Mouse (Mus musculus): ENCODE data around the gene Slc22a1. TPM values are rescaled to one million over a fixed set of nuclear protein-coding genes. Genes with fewer than 3 reads are reported as not detected.

Slc22a1 gene
- 28.7 and 42.4 TPM in 2 replicates for polyA plus RNA-seq (2014; fragmentation: Nextera tagmentation; extraction: Ambion mirVana)

DNA sequence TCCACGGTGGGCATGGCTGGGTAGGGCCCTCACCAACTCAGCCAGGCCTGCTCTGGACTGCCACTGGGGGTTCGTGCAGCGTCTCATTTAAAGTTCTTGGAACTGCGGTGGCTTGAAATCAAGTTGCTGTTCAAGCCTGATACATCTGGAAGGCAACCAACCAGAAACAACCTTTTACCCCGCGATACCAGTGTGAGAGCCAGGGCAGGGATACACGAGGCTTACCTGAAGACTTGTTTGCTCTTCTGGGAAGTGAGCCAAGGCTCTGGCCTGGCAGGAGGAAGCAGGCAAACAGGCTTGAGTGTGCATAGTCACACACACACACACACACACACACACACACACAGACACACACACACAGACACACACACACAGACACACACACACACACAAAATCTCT lies at the start of gene Slc22a1:
Slc22a1 (minus strand) TSS at position 184 of the 400 bp plus-strand sequence.
- Histone ChIP-seq H3K4me2 (ENCODE audit: low read length) (no peak within 1 kb of the TSS), H3K36me3 (ENCODE audit: control insufficient read depth, insufficient read depth, low read length) (peaks cover 6% of the 10 kb centered on the region), H3K4me1 (ENCODE audit: control insufficient read depth in 2 of 2, insufficient read depth in 2 of 2, low read length in 2 of 2) (no peaks in the 10 kb centered on the region), H3K9ac (ENCODE audit: low read length) (no peak within 1 kb of the TSS), H3K4me3 (ENCODE audit: control insufficient read depth in 1 of 2, insufficient read depth in 1 of 2, low read depth in 1 of 2, low read length in 2 of 2) (no peak within 1 kb of the TSS), H3K27ac (replicated peaks in 1 of 2; ENCODE audit: control insufficient read depth in 1 of 2, insufficient read depth in 1 of 2, low read depth in 2 of 2, low read length in 2 of 2) (no peak within 1 kb of the TSS), H3K9me3 (ENCODE audit: control insufficient read depth, low read length) (no peaks in the 10 kb centered on the region), H3K27me3 (ENCODE audit: control insufficient read depth, insufficient read depth, low read length) (no peaks in the 10 kb centered on the region)
- no peak for ATAC-seq (ENCODE audit: insufficient number of reproducible peaks, insufficient read depth, low FRiP score, low read depth)
- 78% methylated on average over 7 of the region's 7 CpGs for WGBS

DNA sequence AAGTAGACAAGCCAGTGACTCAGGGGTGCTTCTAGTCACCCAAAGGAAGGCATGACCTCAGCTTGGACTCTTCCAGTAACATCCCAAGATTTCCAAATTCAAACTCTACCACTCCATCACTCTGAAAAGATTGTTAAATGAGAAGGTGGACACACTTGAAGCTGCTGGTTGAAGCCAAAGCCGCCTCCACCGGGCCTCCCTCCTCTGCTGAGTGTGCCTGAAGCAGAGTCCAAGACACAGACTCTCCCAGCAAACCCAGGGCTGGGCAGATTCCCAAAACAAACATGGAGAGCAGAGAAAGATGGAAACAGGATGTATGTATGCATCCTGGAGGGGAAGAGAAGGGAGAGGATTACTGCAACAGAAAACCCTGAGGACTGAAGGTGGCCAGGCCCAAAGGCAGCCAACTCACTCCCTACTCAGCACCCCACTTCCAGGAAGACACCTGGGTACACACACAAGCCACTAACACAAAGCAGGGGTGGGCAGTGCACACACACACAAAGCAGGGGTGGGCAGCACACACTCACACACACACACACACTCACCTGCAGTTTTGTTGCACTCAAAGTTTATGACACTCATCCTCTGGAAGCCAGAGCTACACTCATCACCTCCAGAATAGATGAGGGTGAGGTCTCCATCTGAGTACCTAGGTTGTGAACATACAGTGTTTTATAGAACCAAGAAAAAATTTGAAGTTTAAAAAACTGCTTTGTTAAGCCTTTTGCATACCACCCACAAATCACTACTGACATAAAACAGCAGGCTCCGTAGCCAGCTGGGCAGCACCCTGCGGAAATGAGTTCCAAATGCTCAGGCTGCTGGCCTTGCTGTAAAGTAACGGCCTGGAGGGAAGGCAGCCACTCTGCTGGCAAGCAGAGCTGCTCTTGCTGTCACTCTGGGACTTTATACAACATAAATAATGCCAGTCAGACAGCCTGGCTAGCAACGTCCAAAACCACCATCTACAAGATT lies 49.4 kb upstream of the Slc22a1 start:
- H3K4me2 ChIP-seq (ENCODE audit: low read length): peak overlapping the region; percentile 34; the same call in 1 of the 2 replicates

DNA sequence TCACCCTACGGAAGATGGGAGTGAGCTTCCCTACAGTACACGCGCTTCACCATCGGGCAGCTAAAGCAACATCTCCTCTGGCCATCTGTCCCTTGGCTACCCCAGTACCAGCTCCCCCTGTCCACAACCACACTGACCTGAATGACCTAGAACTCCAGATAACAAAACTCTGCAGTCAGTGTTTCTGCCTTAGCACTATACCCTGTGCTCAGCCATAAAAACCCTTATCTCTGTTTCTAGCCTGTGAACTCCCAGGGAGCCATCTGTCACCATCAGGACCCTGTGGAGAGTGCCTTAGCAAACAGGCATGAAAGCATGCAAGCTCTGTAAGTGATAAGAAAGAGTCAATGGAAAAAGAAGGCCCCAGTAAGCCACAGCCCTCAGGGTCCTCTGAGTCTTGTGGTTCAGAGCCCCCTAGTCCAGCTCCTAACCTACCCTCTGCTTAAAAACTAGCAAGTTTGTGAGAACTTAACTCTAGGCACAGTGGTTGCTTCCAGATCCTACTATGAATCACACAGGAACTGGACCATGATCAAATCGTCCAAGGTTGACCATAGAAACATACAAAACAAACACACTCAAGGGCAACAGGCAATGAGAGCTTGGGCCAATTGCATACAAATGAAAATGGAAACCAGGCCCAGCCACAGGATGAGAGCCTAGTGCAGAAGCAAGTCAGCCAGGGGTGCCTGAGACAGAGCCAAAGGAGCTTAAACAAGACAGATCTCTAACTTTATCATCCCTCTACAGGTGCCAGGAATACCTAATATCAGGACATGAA lies 48.5 kb upstream of the Slc22a1 start:
- no peaks in the 10 kb centered on the region for H3K27me3 ChIP-seq (ENCODE audit: control insufficient read depth, insufficient read depth, low read length)
- no peaks in the 10 kb centered on the region for H3K9me3 ChIP-seq (ENCODE audit: control insufficient read depth, low read length)
- peak overlapping the region; percentile 91 to 94 for H3K27ac ChIP-seq (replicated peaks in 1 of 2; ENCODE audit: control insufficient read depth in 1 of 2, insufficient read depth in 1 of 2, low read depth in 2 of 2, low read length in 2 of 2)
- H3K9ac ChIP-seq (ENCODE audit: low read length): peak overlapping the region; percentile 28
- WGBS: 12% methylated on average over 5 of the region's 5 CpGs
- H3K4me3 ChIP-seq (ENCODE audit: control insufficient read depth in 1 of 2, insufficient read depth in 1 of 2, low read depth in 1 of 2, low read length in 2 of 2): no peak overlapping the region; a peak in 1 of 4 replicates
- H3K4me1 ChIP-seq (ENCODE audit: control insufficient read depth in 2 of 2, insufficient read depth in 2 of 2, low read length in 2 of 2): peaks cover 47 to 84% of the 10 kb centered on the region in 2 experiments
- peaks cover 92% of the 10 kb centered on the region for H3K36me3 ChIP-seq (ENCODE audit: control insufficient read depth, insufficient read depth, low read length)
- ATAC-seq (ENCODE audit: insufficient number of reproducible peaks, insufficient read depth, low FRiP score, low read depth): peak; percentile 31; the same call in 1 of the 2 replicates
- H3K4me2 ChIP-seq (ENCODE audit: low read length): peak overlapping the region; percentile 34

More for the DNA sequence above, 49.4 kb upstream of the Slc22a1 start:
- 21% methylated on average over 6 of the region's 6 CpGs for WGBS
- peaks cover 92% of the 10 kb centered on the region for H3K36me3 ChIP-seq (ENCODE audit: control insufficient read depth, insufficient read depth, low read length)
- peaks cover 47 to 85% of the 10 kb centered on the region in 2 experiments for H3K4me1 ChIP-seq (ENCODE audit: control insufficient read depth in 2 of 2, insufficient read depth in 2 of 2, low read length in 2 of 2)
- peak; percentile 38 for ATAC-seq (ENCODE audit: insufficient number of reproducible peaks, insufficient read depth, low FRiP score, low read depth)
- H3K9me3 ChIP-seq (ENCODE audit: control insufficient read depth, low read length): no peaks in the 10 kb centered on the region
- H3K27me3 ChIP-seq (ENCODE audit: control insufficient read depth, insufficient read depth, low read length): no peaks in the 10 kb centered on the region
- H3K4me3 ChIP-seq (ENCODE audit: control insufficient read depth in 1 of 2, insufficient read depth in 1 of 2, low read depth in 1 of 2, low read length in 2 of 2): no peak overlapping the region
- peak overlapping the region; percentile 91 to 94 for H3K27ac ChIP-seq (replicated peaks in 1 of 2; ENCODE audit: control insufficient read depth in 1 of 2, insufficient read depth in 1 of 2, low read depth in 2 of 2, low read length in 2 of 2)
- peak overlapping the region; percentile 50 for H3K9ac ChIP-seq (ENCODE audit: low read length)

DNA sequence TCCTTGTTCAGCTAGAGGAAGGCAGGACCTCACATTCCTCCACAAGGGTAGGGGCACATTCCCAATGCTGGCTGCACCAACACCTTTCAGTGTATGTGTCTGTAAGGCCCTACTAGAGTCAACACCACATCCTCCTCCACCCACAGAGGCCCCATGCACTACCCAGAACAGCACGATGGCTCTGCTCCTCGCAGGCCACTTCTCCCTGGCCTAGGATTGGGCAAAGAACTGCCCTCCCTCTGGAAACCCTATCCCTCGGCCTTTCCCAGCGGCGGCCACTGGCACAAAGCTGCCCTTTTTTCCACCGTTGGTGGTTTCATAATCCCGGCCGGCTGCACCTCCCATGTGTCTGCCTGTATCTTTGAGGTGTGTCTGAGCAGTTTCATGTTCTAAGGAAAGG lies 47.0 kb upstream of the Slc22a1 start:
- no peak overlapping the region for H3K4me3 ChIP-seq (ENCODE audit: control insufficient read depth in 1 of 2, insufficient read depth in 1 of 2, low read depth in 1 of 2, low read length in 2 of 2)
- ATAC-seq (ENCODE audit: insufficient number of reproducible peaks, insufficient read depth, low FRiP score, low read depth): no peak
- peak overlapping the region; percentile 5 to 94 for H3K27ac ChIP-seq (replicated peaks in 1 of 2; ENCODE audit: control insufficient read depth in 1 of 2, insufficient read depth in 1 of 2, low read depth in 2 of 2, low read length in 2 of 2)
- H3K27me3 ChIP-seq (ENCODE audit: control insufficient read depth, insufficient read depth, low read length): no peaks in the 10 kb centered on the region
- peak overlapping the region; percentile 10; the same call in 1 of the 2 replicates for H3K9ac ChIP-seq (ENCODE audit: low read length)
- no peaks in the 10 kb centered on the region for H3K9me3 ChIP-seq (ENCODE audit: control insufficient read depth, low read length)
- WGBS: 53% methylated on average over 8 of the region's 8 CpGs
- no peak overlapping the region for H3K4me2 ChIP-seq (ENCODE audit: low read length)
- H3K36me3 ChIP-seq (ENCODE audit: control insufficient read depth, insufficient read depth, low read length): peaks cover 94% of the 10 kb centered on the region
- peaks cover 46 to 85% of the 10 kb centered on the region in 2 experiments for H3K4me1 ChIP-seq (ENCODE audit: control insufficient read depth in 2 of 2, insufficient read depth in 2 of 2, low read length in 2 of 2)

DNA sequence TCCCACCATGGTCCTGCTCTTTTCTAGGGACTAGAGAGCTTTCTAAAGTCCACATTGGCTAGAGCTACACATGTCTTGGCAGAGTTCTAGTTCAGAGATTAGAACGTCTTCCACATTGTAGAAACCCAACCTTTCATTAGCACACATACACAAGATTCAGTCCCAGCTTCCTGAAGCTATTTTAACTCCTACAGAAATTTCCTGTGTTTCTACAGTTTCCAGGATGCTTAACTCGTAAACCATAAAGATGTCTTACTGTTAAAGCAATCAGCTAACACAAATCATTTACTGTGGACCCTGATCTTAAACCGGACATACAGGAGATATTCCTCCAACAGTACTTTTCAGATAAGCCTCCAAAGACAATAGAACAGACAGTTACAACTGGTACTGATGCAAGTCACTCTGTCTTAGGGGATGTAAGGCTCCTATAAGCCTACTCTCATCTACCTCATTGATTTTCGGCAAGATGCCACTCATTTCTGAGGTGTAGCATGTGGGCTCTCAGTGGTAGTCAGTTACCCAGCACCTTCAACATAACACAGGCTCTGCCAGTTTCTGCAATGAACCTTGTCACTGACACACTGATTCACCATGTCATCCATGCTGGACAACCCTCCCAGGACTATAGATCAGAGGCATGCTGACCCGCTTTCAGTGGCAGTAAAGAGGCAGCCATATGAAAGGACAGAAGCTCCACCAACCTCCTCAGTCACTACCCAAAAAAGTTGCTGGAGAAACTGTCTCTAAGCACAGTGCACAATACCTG lies 45.7 kb upstream of the Slc22a1 start:
- WGBS: 61% methylated on average over 5 of the region's 5 CpGs
- no peak overlapping the region for H3K9ac ChIP-seq (ENCODE audit: low read length)
- no peak for ATAC-seq (ENCODE audit: insufficient number of reproducible peaks, insufficient read depth, low FRiP score, low read depth)
- no peak overlapping the region for H3K4me2 ChIP-seq (ENCODE audit: low read length)
- peaks cover 42 to 82% of the 10 kb centered on the region in 2 experiments for H3K4me1 ChIP-seq (ENCODE audit: control insufficient read depth in 2 of 2, insufficient read depth in 2 of 2, low read length in 2 of 2)
- H3K36me3 ChIP-seq (ENCODE audit: control insufficient read depth, insufficient read depth, low read length): peaks cover 94% of the 10 kb centered on the region
- no peaks in the 10 kb centered on the region for H3K9me3 ChIP-seq (ENCODE audit: control insufficient read depth, low read length)
- no peak overlapping the region for H3K4me3 ChIP-seq (ENCODE audit: control insufficient read depth in 1 of 2, insufficient read depth in 1 of 2, low read depth in 1 of 2, low read length in 2 of 2)
- H3K27me3 ChIP-seq (ENCODE audit: control insufficient read depth, insufficient read depth, low read length): no peaks in the 10 kb centered on the region
- H3K27ac ChIP-seq (replicated peaks in 1 of 2; ENCODE audit: control insufficient read depth in 1 of 2, insufficient read depth in 1 of 2, low read depth in 2 of 2, low read length in 2 of 2): peak overlapping the region; percentile 19 to 65; a peak in 3 of 4 replicates

DNA sequence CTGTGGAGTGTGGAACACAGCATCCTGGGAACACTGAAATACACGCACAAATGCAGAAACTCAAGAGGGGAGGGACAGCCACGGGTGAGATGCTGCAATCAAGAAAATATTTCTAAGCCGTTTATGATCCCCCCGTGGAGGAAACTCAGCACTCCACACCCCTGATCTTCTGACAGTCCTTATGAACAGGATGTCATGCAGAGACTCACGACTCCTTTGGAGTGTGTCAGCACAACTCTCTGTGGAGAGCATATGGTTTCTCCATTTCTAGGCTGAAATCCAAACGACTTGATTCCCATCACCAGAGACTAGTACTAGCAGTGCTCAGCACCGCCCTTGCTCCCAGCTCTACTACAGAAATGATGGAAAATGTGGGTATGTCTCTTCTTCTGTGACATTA lies 42.6 kb upstream of the Slc22a1 start:
- Histone ChIP-seq H3K27me3 (ENCODE audit: control insufficient read depth, insufficient read depth, low read length) (no peaks in the 10 kb centered on the region), H3K9me3 (ENCODE audit: control insufficient read depth, low read length) (no peaks in the 10 kb centered on the region), H3K9ac (ENCODE audit: low read length) (no peak overlapping the region), H3K4me3 (ENCODE audit: control insufficient read depth in 1 of 2, insufficient read depth in 1 of 2, low read depth in 1 of 2, low read length in 2 of 2) (no peak overlapping the region), H3K36me3 (ENCODE audit: control insufficient read depth, insufficient read depth, low read length) (peaks cover 100% of the 10 kb centered on the region), H3K4me1 (ENCODE audit: control insufficient read depth in 2 of 2, insufficient read depth in 2 of 2, low read length in 2 of 2) (peaks cover 17 to 65% of the 10 kb centered on the region in 2 experiments), H3K27ac (replicated peaks in 1 of 2; ENCODE audit: control insufficient read depth in 1 of 2, insufficient read depth in 1 of 2, low read depth in 2 of 2, low read length in 2 of 2) (peak overlapping the region in 1 of 2 experiments; percentile 57; a peak in 1 of 4 replicates), H3K4me2 (ENCODE audit: low read length) (no peak overlapping the region)
- 46% methylated on average over 7 of the region's 7 CpGs for WGBS
- no peak for ATAC-seq (ENCODE audit: insufficient number of reproducible peaks, insufficient read depth, low FRiP score, low read depth)

DNA sequence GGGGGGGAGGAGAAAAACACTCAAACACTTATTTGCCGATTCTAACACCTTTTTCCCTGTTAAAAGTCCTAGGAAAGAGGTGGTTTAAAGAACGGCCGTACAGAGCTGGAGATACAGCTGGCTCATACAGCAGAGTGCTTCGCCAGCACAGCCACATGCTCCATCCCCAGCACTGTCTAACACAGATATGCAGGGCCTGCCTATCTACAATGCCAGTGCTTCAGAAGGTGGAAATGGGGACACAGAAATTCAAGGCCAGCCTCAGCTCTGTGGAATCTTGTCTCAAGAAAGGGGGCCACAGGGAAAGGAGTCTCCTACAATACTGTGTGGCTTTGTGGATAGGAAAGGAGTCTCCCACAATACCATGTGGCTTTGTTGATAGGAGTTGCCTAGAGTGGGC lies 41.8 kb upstream of the Slc22a1 start:
- peak overlapping the region; percentile 11 to 57; a peak in 2 of 4 replicates for H3K27ac ChIP-seq (replicated peaks in 1 of 2; ENCODE audit: control insufficient read depth in 1 of 2, insufficient read depth in 1 of 2, low read depth in 2 of 2, low read length in 2 of 2)
- ATAC-seq (ENCODE audit: insufficient number of reproducible peaks, insufficient read depth, low FRiP score, low read depth): no peak
- 56% methylated on average over 4 of the region's 4 CpGs for WGBS

More for the DNA sequence above, 41.8 kb upstream of the Slc22a1 start:
- no peak overlapping the region for H3K4me3 ChIP-seq (ENCODE audit: control insufficient read depth in 1 of 2, insufficient read depth in 1 of 2, low read depth in 1 of 2, low read length in 2 of 2)
- H3K4me2 ChIP-seq (ENCODE audit: low read length): no peak overlapping the region
- H3K4me1 ChIP-seq (ENCODE audit: control insufficient read depth in 2 of 2, insufficient read depth in 2 of 2, low read length in 2 of 2): peaks cover 13 to 57% of the 10 kb centered on the region in 2 experiments
- peaks cover 100% of the 10 kb centered on the region for H3K36me3 ChIP-seq (ENCODE audit: control insufficient read depth, insufficient read depth, low read length)
- H3K9me3 ChIP-seq (ENCODE audit: control insufficient read depth, low read length): no peaks in the 10 kb centered on the region
- H3K9ac ChIP-seq (ENCODE audit: low read length): peak overlapping the region; percentile 1; the same call in 1 of the 2 replicates
- no peaks in the 10 kb centered on the region for H3K27me3 ChIP-seq (ENCODE audit: control insufficient read depth, insufficient read depth, low read length)
